Mouse (Mus musculus) hindbrain, embryonic 15.5 days (tissue): ENCODE data around the gene Nav2. TPM values are rescaled to one million over a fixed set of nuclear protein-coding genes. Genes with fewer than 3 reads are reported as not detected.

Experiments
- ATAC-seq: fragments of 200-750 bp; cut with Nextera tagmentation; 2 replicates; pipeline ENCODE4 v1.8.0; 2017; ENCODE audit warnings: low read depth, moderate number of reproducible peaks, moderate TSS enrichment; ENCODE audit not compliant: low FRiP score
- H3K27ac ChIP-seq: fragments of 300-500 bp; sonication (generic); replicated peaks from 2 replicates; pipeline ENCODE4 v1.5.1; 2015; ENCODE audit warnings: mild to moderate bottlenecking, inconsistent platforms
- H3K27me3 ChIP-seq: fragments of 300-500 bp; sonication (generic); 2 replicates; pipeline ENCODE4 v1.6.1; 2015; ENCODE audit warnings: control low read depth, inconsistent platforms
- H3K36me3 ChIP-seq: fragments of 300-500 bp; sonication (generic); 2 replicates; pipeline ENCODE4 v1.6.1; 2015; ENCODE audit warnings: control low read depth, inconsistent platforms
- H3K4me1 ChIP-seq: fragments of 300-500 bp; sonication (generic); replicated peaks from 2 replicates; pipeline ENCODE4 v1.6.1; 2015; ENCODE audit warnings: control low read depth, inconsistent platforms
- H3K4me2 ChIP-seq: fragments of 300-500 bp; sonication (generic); 2 replicates; pipeline ENCODE4 v1.6.1; 2015; ENCODE audit warnings: moderate library complexity, mild to moderate bottlenecking, inconsistent platforms
- H3K4me3 ChIP-seq: fragments of 300-500 bp; sonication (generic); 2 replicates; pipeline ENCODE4 v1.5.1; 2015; ENCODE audit warnings: mild to moderate bottlenecking, inconsistent platforms
- H3K9ac ChIP-seq: fragments of 300-500 bp; sonication (generic); 2 replicates; pipeline ENCODE4 v1.6.1; 2015; ENCODE audit warnings: inconsistent platforms
- H3K9me3 ChIP-seq: fragments of 300-500 bp; sonication (generic); 2 replicates; pipeline ENCODE4 v1.6.1; 2016; ENCODE audit warnings: control low read depth, inconsistent platforms
- WGBS: fragments of 180-500 bp; shearing (Covaris S2); methylation state at CpG from one replicate; pipeline ENCODE4 v1.1.7; 2015; 5-methylcytosine and 5-hydroxymethylcytosine counted together
- polyA plus RNA-seq: library from polyadenylated mRNA; unstranded; fragments of >200 nt; fragmentation: Nextera tagmentation; extraction: Ambion mirVana; gene quantifications from 2 replicates; pipeline ENCODE4 v1.2.1, GENCODE M21; 2015

Gene Nav2
- polyA plus RNA-seq, 1 experiment from 2014 or later = 24.7 TPM

- H3K27ac ChIP-seq = no peak overlapping the region
- H3K4me1 ChIP-seq = peaks cover 12% of the 10 kb centered on the region
- H3K27me3 ChIP-seq = no peaks in the 10 kb centered on the region
These were observed 542.7 kb downstream of the Nav2 start for GRCm38 (mm10) chr7:49451240-49451639.

GRCm38 (mm10) chr7:49452274-49452673, 543.8 kb downstream of the Nav2 start:
- ATAC-seq = no peak
- Histone ChIP-seq H3K27ac (no peak overlapping the region), H3K9ac (no peak overlapping the region), H3K4me2 (no peak overlapping the region), H3K27me3 (no peaks in the 10 kb centered on the region), H3K36me3 (0 out of 2 replicates have a peak, but pooled peaks cover 9% of the 10 kb centered on the region), H3K4me3 (no peak overlapping the region), H3K9me3 (no peaks in the 10 kb centered on the region), H3K4me1 (peaks cover 15% of the 10 kb centered on the region)
- WGBS = 73% methylated on average over 11 of the region's 11 CpGs

More at GRCm38 (mm10) chr7:49451240-49451639, 542.7 kb downstream of the Nav2 start:
- no peak overlapping the region for H3K9ac ChIP-seq
- ATAC-seq = no peak
- no peak overlapping the region for H3K4me3 ChIP-seq
- 0 out of 2 replicates have a peak, but pooled peaks cover 9% of the 10 kb centered on the region for H3K36me3 ChIP-seq
- WGBS = 92% methylated on average over 10 of the region's 10 CpGs
- H3K9me3 ChIP-seq = no peaks in the 10 kb centered on the region
- H3K4me2 ChIP-seq = no peak overlapping the region

GRCm38 (mm10) chr7:49454601-49455000, 546.1 kb downstream of the Nav2 start:
- Histone ChIP-seq H3K9me3 (no peaks in the 10 kb centered on the region), H3K27ac (no peak overlapping the region), H3K4me1 (peaks cover 22% of the 10 kb centered on the region), H3K4me3 (no peak overlapping the region), H3K27me3 (no peaks in the 10 kb centered on the region), H3K9ac (no peak overlapping the region), H3K4me2 (no peak overlapping the region), H3K36me3 (0 out of 2 replicates have a peak, but pooled peaks cover 13% of the 10 kb centered on the region)
- 87% methylated on average over 5 of the region's 5 CpGs for WGBS
- ATAC-seq = no peak

GRCm38 (mm10) chr7:49456148-49456547, 547.6 kb downstream of the Nav2 start:
- H3K36me3 ChIP-seq = 0 out of 2 replicates have a peak, but pooled peaks cover 13% of the 10 kb centered on the region
- WGBS = 63% methylated on average over 2 of the region's 2 CpGs
- H3K4me2 ChIP-seq = no peak overlapping the region
- peaks cover 10% of the 10 kb centered on the region; the same call in 1 of the 2 replicates for H3K4me1 ChIP-seq
- H3K9me3 ChIP-seq = no peaks in the 10 kb centered on the region
- no peak overlapping the region for H3K4me3 ChIP-seq
- H3K27me3 ChIP-seq = no peaks in the 10 kb centered on the region
- H3K9ac ChIP-seq = no peak overlapping the region
- no peak for ATAC-seq
- H3K27ac ChIP-seq = no peak overlapping the region

- WGBS = 69% methylated on average over 10 of the region's 10 CpGs
- no peak for ATAC-seq
These were observed 548.9 kb downstream of the Nav2 start for GRCm38 (mm10) chr7:49457398-49457797.

GRCm38 (mm10) chr7:49457890-49458289, 549.4 kb downstream of the Nav2 start:
- H3K4me3 ChIP-seq = no peak overlapping the region
- ATAC-seq = no peak
- no peak overlapping the region for H3K9ac ChIP-seq
- no peak overlapping the region for H3K27ac ChIP-seq
- H3K9me3 ChIP-seq = no peaks in the 10 kb centered on the region
- H3K27me3 ChIP-seq = no peaks in the 10 kb centered on the region
- H3K36me3 ChIP-seq = peaks cover 13% of the 10 kb centered on the region; the same call in 1 of the 2 replicates
- H3K4me2 ChIP-seq = no peak overlapping the region
- H3K4me1 ChIP-seq = peaks cover 9% of the 10 kb centered on the region; the same call in 1 of the 2 replicates
- 75% methylated on average over 10 of the region's 10 CpGs for WGBS

More at GRCm38 (mm10) chr7:49457398-49457797, 548.9 kb downstream of the Nav2 start:
- H3K9ac ChIP-seq = no peak overlapping the region
- no peak overlapping the region for H3K4me2 ChIP-seq
- H3K4me1 ChIP-seq = peaks cover 9% of the 10 kb centered on the region; the same call in 1 of the 2 replicates
- no peaks in the 10 kb centered on the region for H3K27me3 ChIP-seq
- no peak overlapping the region for H3K4me3 ChIP-seq
- H3K9me3 ChIP-seq = no peaks in the 10 kb centered on the region
- peaks cover 13% of the 10 kb centered on the region; the same call in 1 of the 2 replicates for H3K36me3 ChIP-seq
- no peak overlapping the region for H3K27ac ChIP-seq

- Histone ChIP-seq H3K9ac (no peak overlapping the region), H3K4me2 (no peak overlapping the region), H3K27ac (no peak overlapping the region), H3K9me3 (no peaks in the 10 kb centered on the region), H3K4me1 (peaks cover 5% of the 10 kb centered on the region; the same call in 1 of the 2 replicates), H3K36me3 (peaks cover 24% of the 10 kb centered on the region), H3K27me3 (no peaks in the 10 kb centered on the region), H3K4me3 (no peak overlapping the region)
- no peak for ATAC-seq
- 32% methylated on average over 10 of the region's 10 CpGs for WGBS
These were observed 553.9 kb downstream of the Nav2 start for GRCm38 (mm10) chr7:49462328-49462811.

GRCm38 (mm10) chr7:49467861-49468260, 559.3 kb downstream of the Nav2 start:
- Histone ChIP-seq H3K9ac (no peak overlapping the region), H3K4me1 (no peaks in the 10 kb centered on the region), H3K36me3 (peaks cover 20% of the 10 kb centered on the region), H3K27ac (no peak overlapping the region), H3K4me2 (no peak overlapping the region), H3K4me3 (no peak overlapping the region), H3K9me3 (no peaks in the 10 kb centered on the region), H3K27me3 (no peaks in the 10 kb centered on the region)
- 60% methylated on average over 10 of the region's 10 CpGs for WGBS
- peak; percentile 71; the same call in 1 of the 2 replicates for ATAC-seq

- no peak for ATAC-seq
- Histone ChIP-seq H3K4me1 (no peaks in the 10 kb centered on the region), H3K27ac (no peak overlapping the region), H3K9ac (no peak overlapping the region), H3K9me3 (no peaks in the 10 kb centered on the region), H3K27me3 (no peaks in the 10 kb centered on the region), H3K36me3 (peaks cover 20% of the 10 kb centered on the region), H3K4me2 (no peak overlapping the region), H3K4me3 (no peak overlapping the region)
- WGBS = 79% methylated on average over 8 of the region's 8 CpGs
These were observed 560.1 kb downstream of the Nav2 start for GRCm38 (mm10) chr7:49468492-49469205.

- no peaks in the 10 kb centered on the region for H3K9me3 ChIP-seq
- no peaks in the 10 kb centered on the region for H3K27me3 ChIP-seq
- 64% methylated on average over 3 of the region's 3 CpGs for WGBS
- no peak overlapping the region for H3K27ac ChIP-seq
- H3K4me1 ChIP-seq = no peaks in the 10 kb centered on the region
- no peak overlapping the region for H3K4me2 ChIP-seq
- no peak for ATAC-seq
- no peak overlapping the region for H3K4me3 ChIP-seq
- no peak overlapping the region for H3K9ac ChIP-seq
- no peaks in the 10 kb centered on the region for H3K36me3 ChIP-seq
These were observed 562.8 kb downstream of the Nav2 start for GRCm38 (mm10) chr7:49471278-49471677.

GRCm38 (mm10) chr7:49475282-49475681, 566.8 kb downstream of the Nav2 start:
- H3K27me3 ChIP-seq = no peaks in the 10 kb centered on the region
- H3K4me2 ChIP-seq = no peak overlapping the region
- H3K4me1 ChIP-seq = peaks cover 8% of the 10 kb centered on the region; the same call in 1 of the 2 replicates
- no peaks in the 10 kb centered on the region for H3K36me3 ChIP-seq
- H3K4me3 ChIP-seq = no peak overlapping the region
- H3K9me3 ChIP-seq = no peaks in the 10 kb centered on the region
- no peak overlapping the region for H3K27ac ChIP-seq
- 89% methylated on average over 6 of the region's 6 CpGs for WGBS
- no peak overlapping the region for H3K9ac ChIP-seq
- no peak for ATAC-seq

GRCm38 (mm10) chr7:49476163-49476562, 567.6 kb downstream of the Nav2 start:
- H3K9ac ChIP-seq = no peak overlapping the region
- no peak overlapping the region for H3K27ac ChIP-seq
- no peak for ATAC-seq
- H3K4me2 ChIP-seq = no peak overlapping the region
- no peak overlapping the region for H3K4me3 ChIP-seq
- H3K36me3 ChIP-seq = no peaks in the 10 kb centered on the region
- H3K27me3 ChIP-seq = no peaks in the 10 kb centered on the region
- no peaks in the 10 kb centered on the region for H3K9me3 ChIP-seq
- peaks cover 8% of the 10 kb centered on the region; the same call in 1 of the 2 replicates for H3K4me1 ChIP-seq
- 95% methylated on average over 8 of the region's 8 CpGs for WGBS
